In the genomic region with DNA sequence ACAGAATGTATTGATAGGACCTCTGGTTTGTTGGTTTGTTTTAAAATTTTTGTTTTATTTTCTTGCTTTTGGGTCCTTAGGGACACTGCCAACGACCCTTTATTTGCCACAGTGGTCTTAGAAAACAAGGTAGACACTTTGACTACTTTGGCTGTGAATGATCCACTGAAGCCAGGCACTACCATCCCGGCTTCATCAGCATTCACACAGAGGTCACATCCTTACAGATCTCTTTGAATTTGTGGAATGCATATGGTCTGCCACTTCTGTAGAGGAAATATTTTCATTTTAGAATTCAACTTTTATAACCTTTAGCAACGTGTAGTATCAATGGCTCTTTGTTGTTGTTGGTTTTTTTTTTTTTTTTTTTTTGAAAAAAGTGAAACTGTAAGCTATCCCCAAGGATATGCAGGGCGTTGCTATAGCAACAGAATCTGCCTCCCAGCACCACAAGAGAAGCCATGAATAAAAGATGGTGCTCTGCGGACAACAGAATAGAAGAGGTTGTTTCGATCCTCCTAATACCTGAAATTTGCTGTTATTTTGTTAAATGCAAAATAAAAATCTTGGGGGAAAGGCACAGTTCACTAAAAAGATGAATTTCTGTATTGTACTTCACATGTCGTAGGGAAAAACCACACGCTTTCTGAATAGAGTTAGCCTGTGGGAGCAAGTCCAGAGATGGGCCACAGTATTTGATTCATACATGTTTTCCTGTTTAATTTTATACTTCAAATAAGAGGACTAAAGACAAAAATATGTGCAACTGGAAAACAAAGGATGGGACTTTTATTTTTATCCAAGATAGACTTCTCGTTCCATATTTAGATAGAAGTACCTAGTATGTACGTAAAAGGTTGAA, we compare ENCODE assay signal across 12 mouse cellular contexts.
DNase-seq lines count a peak whose midpoint lies in the region; ATAC-seq and TF ChIP-seq lines count a peak whose summit lies in the region.
"Had no signal": no experiment of that assay in that cellular context is flagged by ENCODE, and none has a peak within 500 bp of the region (broad histone marks: within the 10 kb centered on the region; RNA-seq: fewer than 3 reads in every experiment).

No protein-coding gene starts in this region.

- H3K4me2 ChIP-seq in neural tube, embryonic 11.5 days (ENCODE audit: low read depth) = no peak overlapping the region
- H3K4me2 ChIP-seq: heart, embryonic 13.5 days had no signal

- no peaks in the 10 kb centered on the region for H3K36me3 ChIP-seq in neural tube, embryonic 11.5 days (ENCODE audit: control insufficient read depth, insufficient read depth, low read length)
- H3K36me3 ChIP-seq in midbrain, embryonic 10.5 days = no peaks in the 10 kb centered on the region
- H3K36me3 ChIP-seq: heart, embryonic 13.5 days had no signal

- H3K4me3 ChIP-seq in neural tube, embryonic 11.5 days (ENCODE audit: low read depth, low read length) = no peak overlapping the region
- no peak overlapping the region for H3K4me3 ChIP-seq in midbrain, embryonic 10.5 days
- no peak overlapping the region for H3K4me3 ChIP-seq in cerebellum, adult 2 months (replicated peaks; ENCODE audit: insufficient read depth, low read depth, low read length)
- H3K4me3 ChIP-seq: heart, embryonic 13.5 days; myocyte had no signal

- TF ChIP-seq POLR2A in cerebellum, adult 2 months (IDR thresholded peaks at IDR 0.05; ENCODE audit: borderline replicate concordance, insufficient read depth, low read length) = no peak

- TF ChIP-seq CTCF in cerebellum, adult 2 months (IDR thresholded peaks at IDR 0.05; ENCODE audit: borderline replicate concordance, insufficient read depth, low read depth, low read length) = no peak

- ATAC-seq in neural tube, embryonic 11.5 days (ENCODE audit: insufficient read depth, low FRiP score, low TSS enrichment) = peak; percentile 88

- peak; percentile 18 for DNase-seq in neural tube, embryonic 11.5 days (ENCODE audit: low spot score)
- no peak for DNase-seq in neural tube, embryonic 10.5 days (ENCODE audit: extremely low spot score, low spot score)
- peak; percentile 9 to 19 for DNase-seq in frontal cortex, postnatal 10 days (ENCODE audit: low spot score in 2 of 2)
- peak; percentile 29 for DNase-seq in midbrain, embryonic 10.5 days (ENCODE audit: low spot score)
- DNase-seq in right cerebral cortex, postnatal 4 days = peak; percentile 9
- no peak for DNase-seq in ovary, adult 18-20 months (ENCODE audit: low spot score)
- DNase-seq in cerebellum, adult 2 months = no peak
- no peak for DNase-seq in adrenal gland, postnatal 10 days
- DNase-seq: kidney, adult 9 months; lung, adult 18-20 months had no signal

- no peak overlapping the region for H3K9ac ChIP-seq in neural tube, embryonic 11.5 days (ENCODE audit: low read length)
- H3K9ac ChIP-seq: heart, embryonic 13.5 days had no signal

- no peaks in the 10 kb centered on the region for H3K4me1 ChIP-seq in neural tube, embryonic 11.5 days (ENCODE audit: control insufficient read depth, insufficient read depth, low read length)
- peaks cover 14% of the 10 kb centered on the region for H3K4me1 ChIP-seq in midbrain, embryonic 10.5 days
- H3K4me1 ChIP-seq in cerebellum, adult 2 months (ENCODE audit: control insufficient read depth, insufficient read depth, low read length) = no peaks in the 10 kb centered on the region
- H3K4me1 ChIP-seq: heart, embryonic 13.5 days had no signal

- H3K9me3 ChIP-seq in neural tube, embryonic 11.5 days (ENCODE audit: control insufficient read depth, low read length) = no peaks in the 10 kb centered on the region
- no peaks in the 10 kb centered on the region for H3K9me3 ChIP-seq in midbrain, embryonic 10.5 days (replicated peaks)
- H3K9me3 ChIP-seq: heart, embryonic 13.5 days had no signal

- H3K27ac ChIP-seq in neural tube, embryonic 11.5 days (ENCODE audit: low read depth, low read length) = no peak overlapping the region
- H3K27ac ChIP-seq in midbrain, embryonic 10.5 days (replicated peaks) = peak overlapping the region; percentile 61
- no peak overlapping the region for H3K27ac ChIP-seq in cerebellum, adult 2 months (ENCODE audit: insufficient read depth, low read length)
- H3K27ac ChIP-seq: heart, embryonic 13.5 days had no signal

- 59% methylated on average over 10 of the region's 10 CpGs for WGBS in neural tube, embryonic 11.5 days
- WGBS in midbrain, embryonic 10.5 days = 56% methylated on average over 10 of the region's 10 CpGs
- WGBS in cerebellum, adult 2 months = 44% methylated on average over 10 of the region's 10 CpGs

- no peaks in the 10 kb centered on the region for H3K27me3 ChIP-seq in neural tube, embryonic 11.5 days (ENCODE audit: control insufficient read depth, insufficient read depth, low read length)
- H3K27me3 ChIP-seq in midbrain, embryonic 10.5 days (ENCODE audit: low read depth, poor library complexity, severe bottlenecking) = peaks cover 66% of the 10 kb centered on the region
- no peaks in the 10 kb centered on the region for H3K27me3 ChIP-seq in cerebellum, adult 2 months (ENCODE audit: control insufficient read depth, insufficient read depth, low read length)
- H3K27me3 ChIP-seq: heart, embryonic 13.5 days had no signal

Comparison
In these comparisons a context has a peak if more than half of its experiments do, and no peak if none do; other contexts are left out.
1. DNase-seq: peak in neural tube, embryonic 11.5 days (single experiment), frontal cortex, postnatal 10 days (2 of 2), midbrain, embryonic 10.5 days (single experiment) and right cerebral cortex, postnatal 4 days (single experiment); none in neural tube, embryonic 10.5 days (single experiment), ovary, adult 18-20 months (single experiment), cerebellum, adult 2 months (0 of 2) and adrenal gland, postnatal 10 days (single experiment).